Mouse (Mus musculus): ENCODE results near the gene Tmem39a.

- TF ChIP-seq CTCF (IDR thresholded peaks at IDR 0.05) (0 out of 2 replicates have a peak, but pooled peaks have one; percentile 1), EP300 (IDR thresholded peaks at IDR 0.05) (peak; percentile 95)
Measured at GRCm38 (mm10) chr16:38620696-38621450, 62.4 kb downstream of the Tmem39a start.

Data from lung, postnatal 0 days (tissue).